Mouse (Mus musculus) forebrain, embryonic 13.5 days (tissue): ENCODE results near the gene Cnr1. TPM values are rescaled to one million over a fixed set of nuclear protein-coding genes. Genes with fewer than 3 reads are reported as not detected.

Experiments
- ATAC-seq: fragments of 200-750 bp; cut with Nextera tagmentation; 2 replicates; pipeline ENCODE4 v1.8.0; 2017
- H3K27ac ChIP-seq: fragments of 300-500 bp; sonication (generic); 2 replicates; pipeline ENCODE4 v1.5.1; 2015; ENCODE audit warnings: inconsistent platforms, mild to moderate bottlenecking, moderate library complexity
- H3K27me3 ChIP-seq: fragments of 300-500 bp; sonication (generic); 2 replicates; pipeline ENCODE4 v1.6.1; 2015; ENCODE audit warnings: mild to moderate bottlenecking, inconsistent platforms
- H3K36me3 ChIP-seq: fragments of 300-500 bp; sonication (generic); 2 replicates; pipeline ENCODE4 v1.6.1; 2015; ENCODE audit warnings: mild to moderate bottlenecking, inconsistent platforms; ENCODE audit not compliant: poor library complexity, severe bottlenecking
- H3K4me1 ChIP-seq: fragments of 300-500 bp; sonication (generic); 2 replicates; pipeline ENCODE4 v1.6.1; 2015; ENCODE audit warnings: inconsistent platforms
- H3K4me2 ChIP-seq: fragments of 300-500 bp; sonication (generic); 2 replicates; pipeline ENCODE4 v1.6.1; 2015; ENCODE audit warnings: inconsistent platforms, mild to moderate bottlenecking, moderate library complexity
- H3K4me3 ChIP-seq: fragments of 300-500 bp; sonication (generic); 2 replicates; pipeline ENCODE4 v1.5.1; 2015; ENCODE audit warnings: mild to moderate bottlenecking, inconsistent platforms
- H3K9ac ChIP-seq: fragments of 300-500 bp; sonication (generic); 2 replicates; pipeline ENCODE4 v1.6.1; 2015; ENCODE audit warnings: mild to moderate bottlenecking, inconsistent platforms
- H3K9me3 ChIP-seq: fragments of 300-500 bp; sonication (generic); replicated peaks from 2 replicates; pipeline ENCODE4 v1.6.1; 2016; ENCODE audit warnings: inconsistent platforms
- WGBS: fragments of 180-500 bp; shearing (Covaris S2); methylation state at CpG from one replicate; pipeline ENCODE4 v1.1.7; 2015; 5-methylcytosine and 5-hydroxymethylcytosine counted together
- polyA plus RNA-seq: library from polyadenylated mRNA; unstranded; fragments of >200 nt; fragmentation: Nextera tagmentation; extraction: Ambion mirVana; gene quantifications from 2 replicates; pipeline ENCODE4 v1.2.1, GENCODE M21; 2015

Gene Cnr1
- polyA plus RNA-seq, 1 experiment from 2014 or later: 51.0 TPM

- no peak overlapping the region for H3K9ac ChIP-seq
- no peak for ATAC-seq
- H3K4me3 ChIP-seq: no peak overlapping the region
- H3K4me1 ChIP-seq: peaks cover 11% of the 10 kb centered on the region; the same call in 1 of the 2 replicates
- WGBS: 95% methylated on average over 13 of the region's 13 CpGs
- H3K36me3 ChIP-seq: peaks cover 25% of the 10 kb centered on the region
- H3K27me3 ChIP-seq: no peaks in the 10 kb centered on the region
- no peaks in the 10 kb centered on the region for H3K9me3 ChIP-seq
- no peak overlapping the region for H3K27ac ChIP-seq
- no peak overlapping the region for H3K4me2 ChIP-seq
Measured at GRCm38 (mm10) chr4:33943936-33944335, 19.5 kb downstream of the Cnr1 start.

DNA sequence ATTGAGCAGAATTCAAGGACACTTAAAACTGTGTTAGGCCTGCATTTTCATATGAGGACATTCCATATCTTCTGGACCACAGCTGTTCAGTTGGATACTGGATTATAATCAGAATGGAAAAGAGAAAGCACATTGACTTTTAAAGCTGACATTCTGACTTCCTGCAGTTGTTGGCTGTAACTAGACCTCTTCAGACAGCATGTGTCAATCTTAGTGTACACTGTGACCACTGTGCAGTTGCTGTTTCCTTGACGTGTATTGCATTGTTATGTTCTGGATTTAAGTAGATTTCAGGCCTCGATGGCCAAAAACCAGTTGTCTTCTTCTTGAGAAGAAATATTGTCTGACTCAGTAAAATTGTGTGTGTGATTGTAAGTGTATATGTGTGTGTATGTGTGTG, 21.3 kb downstream of the Cnr1 start:
- no peaks in the 10 kb centered on the region for H3K9me3 ChIP-seq
- H3K4me2 ChIP-seq: no peak overlapping the region
- 89% methylated on average over 2 of the region's 2 CpGs for WGBS
- H3K27ac ChIP-seq: no peak overlapping the region
- ATAC-seq: no peak
- H3K9ac ChIP-seq: no peak overlapping the region
- H3K4me3 ChIP-seq: no peak overlapping the region
- H3K27me3 ChIP-seq: no peaks in the 10 kb centered on the region
- H3K36me3 ChIP-seq: peaks cover 24% of the 10 kb centered on the region
- peaks cover 11% of the 10 kb centered on the region; the same call in 1 of the 2 replicates for H3K4me1 ChIP-seq

GRCm38 (mm10) chr4:33947584-33947983, 23.2 kb downstream of the Cnr1 start:
- peak; percentile 62 for ATAC-seq
- no peaks in the 10 kb centered on the region for H3K27me3 ChIP-seq
- H3K36me3 ChIP-seq: peaks cover 21% of the 10 kb centered on the region
- 56% methylated on average over 3 of the region's 3 CpGs for WGBS
- H3K4me2 ChIP-seq: no peak overlapping the region
- H3K4me3 ChIP-seq: no peak overlapping the region
- no peak overlapping the region for H3K9ac ChIP-seq
- H3K9me3 ChIP-seq: no peaks in the 10 kb centered on the region
- 0 out of 2 replicates have a peak overlapping the region, but pooled peaks have one; percentile 20 for H3K27ac ChIP-seq
- H3K4me1 ChIP-seq: peaks cover 5% of the 10 kb centered on the region; the same call in 1 of the 2 replicates

GRCm38 (mm10) chr4:33957398-33957797, 33.0 kb downstream of the Cnr1 start:
- H3K27ac ChIP-seq: no peak overlapping the region
- H3K36me3 ChIP-seq: no peaks in the 10 kb centered on the region
- no peaks in the 10 kb centered on the region for H3K9me3 ChIP-seq
- H3K9ac ChIP-seq: no peak overlapping the region
- H3K4me1 ChIP-seq: no peaks in the 10 kb centered on the region
- 75% methylated on average over 3 of the region's 3 CpGs for WGBS
- no peak for ATAC-seq
- no peak overlapping the region for H3K4me3 ChIP-seq
- H3K27me3 ChIP-seq: no peaks in the 10 kb centered on the region
- H3K4me2 ChIP-seq: no peak overlapping the region

DNA sequence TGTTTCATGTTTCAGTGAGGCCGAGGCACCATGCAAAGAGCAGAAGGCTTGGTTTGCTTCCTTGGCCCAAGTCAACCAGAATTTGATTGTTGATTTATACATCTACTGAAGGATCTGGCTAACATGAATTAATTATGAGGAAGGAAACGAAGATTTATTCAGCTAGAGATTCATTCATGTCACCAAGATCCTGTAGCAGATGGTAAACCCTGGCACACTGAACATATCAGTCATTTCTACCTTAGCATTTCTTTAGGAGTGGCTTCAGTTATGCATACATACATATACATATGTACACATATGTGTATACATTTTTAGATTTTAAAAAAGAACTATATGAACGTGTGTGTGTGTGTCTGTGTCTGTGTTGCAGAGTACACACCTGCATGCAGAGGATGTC, 34.1 kb downstream of the Cnr1 start:
- ATAC-seq: peak; percentile 53; the same call in 1 of the 2 replicates
- H3K36me3 ChIP-seq: no peaks in the 10 kb centered on the region
- no peaks in the 10 kb centered on the region for H3K9me3 ChIP-seq
- no peaks in the 10 kb centered on the region for H3K27me3 ChIP-seq
- H3K4me1 ChIP-seq: no peaks in the 10 kb centered on the region
- no peak overlapping the region for H3K27ac ChIP-seq
- no peak overlapping the region for H3K4me3 ChIP-seq
- H3K4me2 ChIP-seq: no peak overlapping the region
- no peak overlapping the region for H3K9ac ChIP-seq
- 80% methylated on average over 3 of the region's 3 CpGs for WGBS

- no peak for ATAC-seq
- no peak overlapping the region for H3K4me3 ChIP-seq
- no peak overlapping the region for H3K4me2 ChIP-seq
- 87% methylated on average over 6 of the region's 6 CpGs for WGBS
- H3K9me3 ChIP-seq: no peaks in the 10 kb centered on the region
- H3K4me1 ChIP-seq: no peaks in the 10 kb centered on the region
- H3K9ac ChIP-seq: no peak overlapping the region
- no peak overlapping the region for H3K27ac ChIP-seq
- H3K36me3 ChIP-seq: no peaks in the 10 kb centered on the region
- no peaks in the 10 kb centered on the region for H3K27me3 ChIP-seq
Measured at GRCm38 (mm10) chr4:33959841-33960240, 35.4 kb downstream of the Cnr1 start.

DNA sequence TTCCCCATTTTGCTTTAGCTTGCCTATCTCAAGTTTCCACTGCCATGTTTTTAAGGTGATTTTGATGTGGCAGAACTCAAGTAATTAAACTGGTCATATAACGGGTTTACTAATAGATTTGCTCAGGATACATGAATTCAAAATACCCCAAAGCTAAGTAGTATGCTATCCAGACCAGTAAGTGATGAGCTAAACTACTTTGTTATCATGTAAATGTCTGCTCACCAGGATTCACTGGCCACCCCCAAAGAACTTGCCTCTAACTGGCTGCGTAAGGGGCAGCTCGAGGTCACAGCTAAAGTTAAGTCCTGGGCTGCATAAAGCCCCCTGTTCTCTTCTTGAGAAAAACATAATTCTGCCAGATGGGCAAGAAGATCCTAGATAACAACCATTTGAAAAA, 46.3 kb downstream of the Cnr1 start:
- Histone ChIP-seq H3K36me3 (no peaks in the 10 kb centered on the region), H3K9ac (no peak overlapping the region), H3K9me3 (no peaks in the 10 kb centered on the region), H3K4me3 (no peak overlapping the region), H3K4me2 (no peak overlapping the region), H3K27me3 (no peaks in the 10 kb centered on the region), H3K4me1 (no peaks in the 10 kb centered on the region), H3K27ac (no peak overlapping the region)
- WGBS: 81% methylated on average over 3 of the region's 3 CpGs
- ATAC-seq: no peak

DNA sequence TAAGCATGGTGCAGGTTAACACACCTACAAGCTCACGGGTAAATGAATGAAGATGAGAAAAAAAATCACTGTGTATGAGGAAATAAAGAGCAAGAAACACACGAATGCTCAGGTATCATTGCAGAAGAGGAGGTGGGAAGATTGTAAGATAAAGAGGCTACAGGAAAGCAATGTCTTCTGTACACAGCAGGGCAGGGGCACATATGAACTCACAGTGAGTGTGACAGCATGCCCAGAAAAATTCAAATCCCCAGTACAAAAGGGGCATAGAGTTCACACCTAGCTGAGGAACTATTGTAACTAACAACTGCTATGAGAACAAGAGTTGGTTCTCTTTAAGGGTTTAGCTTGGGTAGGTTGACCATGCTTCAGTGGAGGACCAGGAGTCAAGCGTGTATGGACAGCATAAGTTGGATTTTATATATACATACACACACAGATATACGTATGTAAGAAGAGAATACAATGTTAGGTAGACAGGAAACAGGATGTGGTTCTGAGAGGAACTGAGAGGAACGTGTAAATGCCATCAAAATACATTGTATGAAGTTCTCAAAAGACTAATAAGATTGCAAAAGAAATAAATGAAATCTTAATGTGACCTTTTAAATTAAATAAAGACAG, 64.2 kb downstream of the Cnr1 start:
- no peak overlapping the region for H3K4me3 ChIP-seq
- H3K9ac ChIP-seq: no peak overlapping the region
- no peaks in the 10 kb centered on the region for H3K4me1 ChIP-seq
- 87% methylated on average over 5 of the region's 5 CpGs for WGBS
- no peaks in the 10 kb centered on the region for H3K27me3 ChIP-seq
- no peak for ATAC-seq
- no peak overlapping the region for H3K4me2 ChIP-seq
- no peak overlapping the region for H3K27ac ChIP-seq
- H3K36me3 ChIP-seq: no peaks in the 10 kb centered on the region
- no peaks in the 10 kb centered on the region for H3K9me3 ChIP-seq

DNA sequence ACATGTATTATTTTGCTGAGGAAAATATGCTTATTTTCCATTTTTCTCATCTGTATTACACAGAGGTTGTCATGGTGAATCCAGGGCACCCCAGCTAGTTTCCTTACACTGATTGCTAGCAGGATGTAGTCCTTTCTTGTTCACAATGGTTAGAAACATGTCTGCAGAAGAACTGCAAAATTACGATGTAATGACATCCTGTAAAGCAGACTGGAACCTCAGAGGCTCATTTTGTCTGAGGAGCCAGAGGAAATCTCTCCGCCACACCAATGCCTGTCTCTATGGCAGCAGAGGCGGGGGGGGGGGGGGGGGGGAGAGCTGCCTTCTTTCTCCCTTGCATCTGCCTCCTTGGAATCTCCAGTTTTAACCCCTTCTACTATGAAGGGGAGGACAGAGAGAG, 68.3 kb downstream of the Cnr1 start:
- no peak overlapping the region for H3K9ac ChIP-seq
- no peak overlapping the region for H3K4me2 ChIP-seq
- H3K27me3 ChIP-seq: no peaks in the 10 kb centered on the region
- 0 out of 2 replicates have a peak, but pooled peaks have one; percentile 13 for ATAC-seq
- H3K36me3 ChIP-seq: no peaks in the 10 kb centered on the region
- no peaks in the 10 kb centered on the region for H3K9me3 ChIP-seq
- 39% methylated on average over 3 of the region's 3 CpGs for WGBS
- no peaks in the 10 kb centered on the region for H3K4me1 ChIP-seq
- H3K27ac ChIP-seq: no peak overlapping the region
- H3K4me3 ChIP-seq: no peak overlapping the region

DNA sequence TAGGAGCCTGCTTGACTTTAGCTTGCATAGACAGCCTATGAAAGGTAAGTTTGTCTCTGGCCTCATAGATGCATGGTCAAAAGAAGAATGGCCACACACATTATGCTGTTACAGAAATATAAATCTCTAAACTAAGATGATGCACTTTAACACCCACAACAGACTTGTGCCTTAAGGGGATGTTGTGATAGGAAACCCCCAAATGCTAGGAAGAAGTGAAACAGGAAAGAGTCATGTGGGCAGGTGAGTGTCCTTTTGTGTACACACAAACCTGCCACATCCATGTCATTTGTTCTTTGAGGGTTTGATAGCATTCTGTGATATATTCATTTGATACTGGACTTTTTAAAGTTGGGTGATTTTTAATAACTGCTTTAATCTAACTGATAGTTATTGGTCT, 72.0 kb downstream of the Cnr1 start:
- Histone ChIP-seq H3K36me3 (no peaks in the 10 kb centered on the region), H3K27me3 (no peaks in the 10 kb centered on the region), H3K4me2 (no peak overlapping the region), H3K4me1 (no peaks in the 10 kb centered on the region), H3K27ac (no peak overlapping the region), H3K9me3 (no peaks in the 10 kb centered on the region), H3K9ac (no peak overlapping the region), H3K4me3 (no peak overlapping the region)
- no peak for ATAC-seq

Other genes with a start within 250 kb of the Cnr1 start
- 0.73 and 1.1 TPM in 2 replicates for gene Spaca1, start 125.6 kb downstream of the Cnr1 start, polyA plus RNA-seq